Mouse (Mus musculus) embryonic stem cell, embryonic (primary cell): ENCODE data around the gene Ermp1.

Source experiments
- CTCF ChIA-PET, 4 experiments: fragments of 300-600 bp in 2 of 4; fragments of 350-600 bp in 2 of 4; sonication (Branson Sonifier 250); formaldehyde crosslinking; loops; one replicate each; lab custom pipeline; 2022; ENCODE audit warnings: inconsistent platforms in 2 of 4; lab: Charles Lee
- POLR2A ChIA-PET, 4 experiments: fragments of 300-600 bp in 2 of 4; fragments of 350-600 bp in 2 of 4; sonication (Branson Sonifier 250); formaldehyde crosslinking; loops; one replicate each; lab custom pipeline; 2022; ENCODE audit warnings: antibody characterized with exemption in 4 of 4, inconsistent platforms in 1 of 4; lab: Charles Lee

Ermp1 gene

GRCm38 (mm10) chr19:29647651-29648549 lies at the start of gene Ermp1:
Ermp1 (minus strand) TSS chr19:29648415.
- POLR2A ChIA-PET, result interaction anchor here (0.5 to 1.8 kb wide), 25 partner anchors 9 to 526 kb away, joined by 3 to 11 read pairs (median 4); partner anchors contain the start of genes Ranbp6 (in 2 of the 4), 9930021J03Rik (in 1 of the 4), Ric1 (in 1 of the 4) and Uhrf2 (in 1 of the 4)
- CTCF ChIA-PET, result interaction anchor here (0.5 to 1.1 kb wide), 13 partner anchors 9 to 480 kb away, joined by 3 to 5 read pairs (median 3); no protein-coding TSS in a partner anchor

GRCm38 (mm10) chr19:29697245-29697874 lies 49.1 kb upstream of the Ermp1 start, which contains the start of gene Mlana:
Mlana (plus strand) TSS chr19:29697824.
- POLR2A ChIA-PET, result interaction anchor here in 2 of 4 experiments (1.1 kb wide), 2 partner anchors 15 to 109 kb away, joined by 3 to 4 read pairs; partner anchors contain the start of gene 9930021J03Rik (in 1 of the 2)
- CTCF ChIA-PET, result no interaction called here

- CTCF ChIA-PET, result no interaction called here
These were observed 48.6 kb upstream of the Ermp1 start for GRCm38 (mm10) chr19:29696840-29697239.

GRCm38 (mm10) chr19:29696309-29696708 lies 48.1 kb upstream of the Ermp1 start:
- CTCF ChIA-PET, result interaction anchor here in 1 of 4 experiments (1.0 kb wide), 1 partner anchor 21 kb away, joined by 3 read pairs; no protein-coding TSS in a partner anchor
- POLR2A ChIA-PET, result interaction anchor here in 2 of 4 experiments (0.6 to 0.7 kb wide), 2 partner anchors 62 to 131 kb away, joined by 3 to 7 read pairs; no protein-coding TSS in a partner anchor

More at GRCm38 (mm10) chr19:29696840-29697239, 48.6 kb upstream of the Ermp1 start:
- POLR2A ChIA-PET, result interaction anchor here in 3 of 4 experiments (0.6 to 1.1 kb wide), 4 partner anchors 16 to 132 kb away, joined by 3 to 7 read pairs (median 4); partner anchors contain the start of gene 9930021J03Rik (in 1 of the 3)

- POLR2A ChIA-PET, result no interaction called here
- CTCF ChIA-PET, result no interaction called here
These were observed 46.9 kb upstream of the Ermp1 start for GRCm38 (mm10) chr19:29695071-29695470.

GRCm38 (mm10) chr19:29683844-29684540 lies 35.8 kb upstream of the Ermp1 start:
- POLR2A ChIA-PET, result interaction anchor here in 3 of 4 experiments (1.0 to 2.5 kb wide), 9 partner anchors 9 to 346 kb away, joined by 3 to 13 read pairs (median 4); partner anchors contain the start of gene Uhrf2 (in 1 of the 3)
- CTCF ChIA-PET, result interaction anchor here in 3 of 4 experiments (0.6 to 1.8 kb wide), 4 partner anchors 8 to 491 kb away, joined by 3 to 11 read pairs (median 4); no protein-coding TSS in a partner anchor

GRCm38 (mm10) chr19:29680182-29681152 lies 32.3 kb upstream of the Ermp1 start:
- POLR2A ChIA-PET, result interaction anchor here in 1 of 4 experiments (0.6 kb wide), 1 partner anchor 115 kb away, joined by 4 read pairs; no protein-coding TSS in a partner anchor
- CTCF ChIA-PET, result interaction anchor here in 1 of 4 experiments (1.0 kb wide), 1 partner anchor 143 kb away, joined by 3 read pairs; no protein-coding TSS in a partner anchor

GRCm38 (mm10) chr19:29678181-29678778 lies 30.1 kb upstream of the Ermp1 start:
- CTCF ChIA-PET, result interaction anchor here in 2 of 4 experiments (0.6 to 1.0 kb wide), 2 partner anchors 30 to 59 kb away, joined by 3 read pairs; partner anchors contain the start of gene Ermp1 (in 1 of the 2)
- POLR2A ChIA-PET, result interaction anchor here in 1 of 4 experiments (0.6 to 1.5 kb wide), 7 partner anchors 14 to 1119 kb away, joined by 3 to 4 read pairs (median 3); partner anchors contain the start of gene Uhrf2

- POLR2A ChIA-PET, result interaction anchor here (0.5 to 2.9 kb wide), 15 partner anchors 7 to 610 kb away, joined by 3 to 13 read pairs (median 4); partner anchors contain the start of gene Ermp1 (in 1 of the 4)
These were observed 28.4 kb upstream of the Ermp1 start for GRCm38 (mm10) chr19:29676479-29677193.

GRCm38 (mm10) chr19:29675562-29676078 lies 27.4 kb upstream of the Ermp1 start:
- ChIA-PET CTCF (interaction anchor here in 2 of 4 experiments (0.9 to 1.5 kb wide), 3 partner anchors 9 to 174 kb away, joined by 3 to 4 read pairs (median 3); no protein-coding TSS in a partner anchor), POLR2A (interaction anchor here in 2 of 4 experiments (0.9 to 2.9 kb wide), 10 partner anchors 8 to 609 kb away, joined by 3 to 13 read pairs (median 4); partner anchors contain the start of gene Ermp1 (in 1 of the 2))

More at GRCm38 (mm10) chr19:29676479-29677193, 28.4 kb upstream of the Ermp1 start:
- CTCF ChIA-PET, result interaction anchor here in 3 of 4 experiments (0.6 to 1.5 kb wide), 4 partner anchors 8 to 1733 kb away, joined by 3 to 4 read pairs (median 4); no protein-coding TSS in a partner anchor

- POLR2A ChIA-PET, result interaction anchor here in 3 of 4 experiments (0.6 to 2.9 kb wide), 10 partner anchors 9 to 608 kb away, joined by 3 to 13 read pairs (median 4); no protein-coding TSS in a partner anchor
- CTCF ChIA-PET, result no interaction called here
These were observed 26.7 kb upstream of the Ermp1 start for GRCm38 (mm10) chr19:29674946-29675345.

GRCm38 (mm10) chr19:29672660-29673059 lies 24.4 kb upstream of the Ermp1 start:
- ChIA-PET POLR2A (interaction anchor here in 3 of 4 experiments (0.6 to 3.0 kb wide), 23 partner anchors 9 to 1225 kb away, joined by 3 to 11 read pairs (median 4); partner anchors contain the start of genes Uhrf2 (in 2 of the 3), Ermp1 (in 1 of the 3) and Ranbp6 (in 1 of the 3)), CTCF (interaction anchor here in 1 of 4 experiments (0.9 kb wide), 1 partner anchor 9 kb away, joined by 3 read pairs; no protein-coding TSS in a partner anchor)

- POLR2A ChIA-PET, result interaction anchor here in 3 of 4 experiments (0.6 to 1.7 kb wide), 5 partner anchors 20 to 359 kb away, joined by 3 to 4 read pairs (median 3); partner anchors contain the start of genes Ermp1 (in 1 of the 3) and Uhrf2 (in 1 of the 3)
These were observed 22.9 kb upstream of the Ermp1 start for GRCm38 (mm10) chr19:29671160-29671559.

GRCm38 (mm10) chr19:29670247-29670646 lies 22.0 kb upstream of the Ermp1 start:
- POLR2A ChIA-PET, result interaction anchor here in 2 of 4 experiments (1.4 to 1.6 kb wide), 3 partner anchors 9 to 22 kb away, joined by 3 to 4 read pairs (median 4); partner anchors contain the start of gene Ermp1 (in 1 of the 2)
- CTCF ChIA-PET, result no interaction called here

More at GRCm38 (mm10) chr19:29671160-29671559, 22.9 kb upstream of the Ermp1 start:
- CTCF ChIA-PET, result no interaction called here
